Mouse (Mus musculus): ENCODE results near the gene Smarca2. TPM values are rescaled to one million over a fixed set of nuclear protein-coding genes. Genes with fewer than 3 reads are reported as not detected.
"Not testable (repeated sequence)": the region's sequence is repeated elsewhere in the genome, so short reads cannot be mapped to it uniquely, and the experiment has no call there.

Gene Smarca2
- polyA plus RNA-seq, 1 experiment from 2014 or later, result 158 TPM

DNA sequence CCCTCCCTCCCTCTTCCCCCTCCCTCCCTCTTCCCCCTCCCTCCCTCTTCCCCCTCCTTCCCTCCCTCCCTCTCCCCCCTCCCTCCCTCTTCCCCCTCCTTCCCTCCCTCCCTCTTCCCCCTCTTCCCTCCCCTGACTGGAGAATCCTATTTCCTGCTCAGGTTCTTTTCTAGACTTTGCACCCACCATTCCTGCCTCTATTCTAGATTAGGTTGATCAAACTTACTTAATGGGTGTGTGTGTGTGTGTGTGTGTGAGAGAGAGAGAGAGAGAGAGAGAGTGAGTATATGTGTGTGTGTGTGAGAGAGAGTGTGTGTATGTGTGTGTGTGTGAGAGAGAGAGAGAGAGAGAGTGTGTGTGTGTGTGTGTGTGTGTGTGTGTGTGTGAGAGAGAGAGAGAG lies 66.6 kb downstream of the Smarca2 start:
- H3K9ac ChIP-seq; H3K4me1 ChIP-seq; H3K36me3 ChIP-seq (replicated peaks); H3K27ac ChIP-seq; H3K27me3 ChIP-seq (replicated peaks); H3K4me2 ChIP-seq; H3K4me3 ChIP-seq; ATAC-seq (replicated peaks); H3K9me3 ChIP-seq: not testable (repeated sequence)

DNA sequence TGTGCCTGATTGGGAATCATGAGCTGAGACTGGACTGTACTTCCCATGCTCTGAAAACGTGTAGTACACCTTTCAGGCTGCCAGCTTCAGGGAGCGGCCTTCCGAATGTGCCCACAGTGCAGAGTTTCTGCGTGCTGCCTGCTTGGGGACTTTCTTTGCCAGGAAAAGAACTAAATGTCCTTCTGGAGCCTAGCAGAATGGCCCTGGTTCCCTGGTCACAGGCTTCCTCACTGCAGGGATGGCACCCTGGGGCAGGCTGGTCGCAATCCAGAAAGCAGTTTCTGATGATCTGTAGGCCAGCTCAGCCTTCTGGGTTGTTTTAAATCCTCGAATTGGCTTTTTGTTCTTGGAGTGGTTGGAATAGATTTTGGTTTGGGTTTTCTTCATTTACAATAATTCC lies 71.1 kb downstream of the Smarca2 start:
- H3K4me3 ChIP-seq, result no peak overlapping the region
- 48% methylated on average over 6 of the region's 6 CpGs for WGBS
- peak overlapping the region; percentile 17; the same call in 1 of the 2 replicates for H3K27ac ChIP-seq
- no peak overlapping the region for H3K4me2 ChIP-seq
- H3K4me1 ChIP-seq, result peaks cover 10% of the 10 kb centered on the region
- H3K9me3 ChIP-seq, result no peaks in the 10 kb centered on the region
- H3K36me3 ChIP-seq (replicated peaks), result no peaks in the 10 kb centered on the region
- no peak for ATAC-seq (replicated peaks)
- no peaks in the 10 kb centered on the region for H3K27me3 ChIP-seq (replicated peaks)
- no peak overlapping the region for H3K9ac ChIP-seq

DNA sequence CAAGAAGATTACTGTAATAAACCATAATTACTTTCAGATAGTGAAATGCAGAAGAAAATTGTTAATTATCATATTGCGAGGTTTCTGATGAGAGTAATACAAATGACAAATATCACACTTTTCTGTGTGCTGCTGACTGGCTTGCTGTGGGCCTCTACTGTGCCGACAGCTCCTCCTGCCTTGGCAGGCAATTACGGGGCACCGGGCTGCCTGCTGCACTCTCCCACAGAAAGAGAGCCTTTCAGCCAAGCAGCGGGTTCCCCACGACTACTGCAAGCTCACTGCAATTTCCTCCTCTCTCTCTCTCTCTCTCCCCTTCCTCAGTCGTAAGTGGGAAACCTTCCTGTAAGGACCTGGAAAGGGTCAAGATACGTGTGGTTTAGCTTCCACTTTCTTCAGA lies 73.7 kb downstream of the Smarca2 start:
- Histone ChIP-seq H3K4me3 (no peak overlapping the region), H3K4me2 (no peak overlapping the region), H3K36me3 (replicated peaks) (0 out of 2 replicates have a peak, but pooled peaks cover 10% of the 10 kb centered on the region), H3K27me3 (replicated peaks) (no peaks in the 10 kb centered on the region), H3K27ac (0 out of 2 replicates have a peak overlapping the region, but pooled peaks have one; percentile 1), H3K9ac (no peak overlapping the region), H3K9me3 (no peaks in the 10 kb centered on the region), H3K4me1 (peaks cover 10% of the 10 kb centered on the region)
- 47% methylated on average over 8 of the region's 8 CpGs for WGBS
- ATAC-seq (replicated peaks), result peak; percentile 45; the same call in 1 of the 2 replicates

DNA sequence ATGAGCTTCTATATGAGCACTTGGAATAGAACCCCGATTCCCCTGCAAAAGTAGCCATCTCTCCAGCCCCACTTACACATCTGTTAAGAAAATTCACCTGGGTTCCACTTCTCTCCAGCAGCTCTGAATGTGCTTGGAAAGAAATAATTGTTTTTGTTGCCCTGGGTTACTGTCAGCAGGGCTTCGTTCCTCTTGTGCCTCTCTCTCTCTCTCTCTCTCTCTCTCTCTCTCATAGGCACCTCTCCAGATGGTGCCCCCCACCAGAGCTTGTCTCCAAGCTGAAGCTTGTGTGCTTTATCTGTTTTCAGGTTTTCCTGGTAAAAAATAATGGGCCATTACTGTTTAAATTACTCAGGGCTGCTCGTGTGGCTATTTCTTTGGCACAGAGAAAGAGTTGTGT lies 74.8 kb downstream of the Smarca2 start:
- H3K4me3 ChIP-seq, result no peak overlapping the region
- H3K9me3 ChIP-seq, result no peaks in the 10 kb centered on the region
- H3K27me3 ChIP-seq (replicated peaks), result no peaks in the 10 kb centered on the region
- peak overlapping the region; percentile 2; the same call in 1 of the 2 replicates for H3K27ac ChIP-seq
- no peak overlapping the region for H3K4me2 ChIP-seq
- WGBS, result 33% methylated on average over 3 of the region's 3 CpGs
- peaks cover 10% of the 10 kb centered on the region for H3K4me1 ChIP-seq
- no peak overlapping the region for H3K9ac ChIP-seq
- 0 out of 2 replicates have a peak, but pooled peaks cover 10% of the 10 kb centered on the region for H3K36me3 ChIP-seq (replicated peaks)
- no peak; the same call in 1 of the 2 replicates for ATAC-seq (replicated peaks)

DNA sequence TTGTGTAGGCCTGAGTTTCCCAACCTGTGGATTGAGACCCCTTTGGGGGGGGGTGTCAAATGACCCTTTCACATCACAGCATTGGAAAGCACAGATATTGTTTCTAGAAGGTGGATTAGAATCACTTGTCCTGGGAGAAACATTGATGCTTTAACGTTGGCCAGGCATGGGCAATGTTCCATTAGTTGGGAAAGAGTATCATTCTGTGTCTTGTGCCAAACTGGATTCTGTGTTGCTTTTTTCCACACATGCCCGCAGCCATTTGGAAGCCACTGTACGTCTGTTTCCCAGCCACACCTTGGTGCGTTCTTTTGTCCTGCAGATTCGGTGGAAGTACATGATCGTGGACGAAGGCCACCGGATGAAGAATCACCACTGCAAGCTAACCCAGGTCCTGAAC lies 76.7 kb downstream of the Smarca2 start:
- Histone ChIP-seq H3K9ac (no peak overlapping the region), H3K4me1 (peaks cover 7% of the 10 kb centered on the region; the same call in 1 of the 2 replicates), H3K27me3 (replicated peaks) (no peaks in the 10 kb centered on the region), H3K27ac (no peak overlapping the region), H3K4me3 (no peak overlapping the region), H3K9me3 (no peaks in the 10 kb centered on the region), H3K36me3 (replicated peaks) (peaks cover 14% of the 10 kb centered on the region; the same call in 1 of the 2 replicates), H3K4me2 (no peak overlapping the region)
- WGBS, result 95% methylated on average over 8 of the region's 8 CpGs
- no peak for ATAC-seq (replicated peaks)

DNA sequence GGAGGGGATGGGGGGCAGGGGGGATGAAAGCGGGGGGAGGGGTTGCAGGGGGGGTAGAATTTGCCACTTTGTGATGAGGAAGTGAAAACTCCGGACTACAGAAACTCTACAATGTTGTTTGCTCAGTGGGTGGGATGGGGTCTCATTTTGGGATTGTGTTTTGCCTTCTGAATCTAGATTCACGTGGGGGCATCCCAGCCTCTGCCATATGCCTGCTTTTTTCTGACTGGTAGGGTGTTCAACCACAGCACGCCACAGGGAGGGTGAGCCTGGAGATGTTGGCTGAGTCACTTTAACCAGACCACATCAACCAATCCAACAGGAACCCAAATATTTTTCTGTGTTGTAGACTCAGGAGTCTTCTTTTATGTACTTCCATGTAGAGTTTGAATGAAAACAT lies 77.3 kb downstream of the Smarca2 start:
- Histone ChIP-seq H3K4me3 (no peak overlapping the region), H3K27me3 (replicated peaks) (no peaks in the 10 kb centered on the region), H3K4me1 (peaks cover 7% of the 10 kb centered on the region; the same call in 1 of the 2 replicates), H3K36me3 (replicated peaks) (peaks cover 14% of the 10 kb centered on the region; the same call in 1 of the 2 replicates), H3K4me2 (no peak overlapping the region), H3K27ac (no peak overlapping the region), H3K9ac (no peak overlapping the region), H3K9me3 (no peaks in the 10 kb centered on the region)
- 87% methylated on average over 4 of the region's 4 CpGs for WGBS
- ATAC-seq (replicated peaks), result no peak

DNA sequence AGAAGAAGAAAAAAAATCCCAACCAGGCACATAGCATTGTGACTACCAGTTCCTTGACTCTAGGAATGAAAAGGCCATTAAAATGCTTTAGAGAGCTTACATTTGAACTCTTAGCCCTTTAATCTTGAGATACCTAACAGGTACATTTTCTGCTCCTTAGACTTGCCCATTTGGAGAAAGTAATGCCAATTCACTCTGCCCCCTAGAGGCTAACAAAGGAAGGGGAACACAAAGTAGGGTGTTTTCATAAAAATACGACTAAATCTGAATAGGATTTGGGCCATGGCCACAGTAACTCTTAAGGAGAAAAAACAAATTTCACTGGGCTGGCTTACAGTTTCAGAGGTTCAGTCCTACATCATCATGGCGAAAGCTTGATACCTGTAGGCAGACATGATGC lies 77.9 kb downstream of the Smarca2 start:
- peaks cover 7% of the 10 kb centered on the region; the same call in 1 of the 2 replicates for H3K4me1 ChIP-seq
- no peak overlapping the region for H3K4me2 ChIP-seq
- no peaks in the 10 kb centered on the region for H3K27me3 ChIP-seq (replicated peaks)
- no peak overlapping the region for H3K27ac ChIP-seq
- H3K4me3 ChIP-seq, result no peak overlapping the region
- peaks cover 14% of the 10 kb centered on the region; the same call in 1 of the 2 replicates for H3K36me3 ChIP-seq (replicated peaks)
- H3K9ac ChIP-seq, result no peak overlapping the region
- H3K9me3 ChIP-seq, result no peaks in the 10 kb centered on the region
- WGBS, result 88% methylated on average over 2 of the region's 2 CpGs
- no peak for ATAC-seq (replicated peaks)

DNA sequence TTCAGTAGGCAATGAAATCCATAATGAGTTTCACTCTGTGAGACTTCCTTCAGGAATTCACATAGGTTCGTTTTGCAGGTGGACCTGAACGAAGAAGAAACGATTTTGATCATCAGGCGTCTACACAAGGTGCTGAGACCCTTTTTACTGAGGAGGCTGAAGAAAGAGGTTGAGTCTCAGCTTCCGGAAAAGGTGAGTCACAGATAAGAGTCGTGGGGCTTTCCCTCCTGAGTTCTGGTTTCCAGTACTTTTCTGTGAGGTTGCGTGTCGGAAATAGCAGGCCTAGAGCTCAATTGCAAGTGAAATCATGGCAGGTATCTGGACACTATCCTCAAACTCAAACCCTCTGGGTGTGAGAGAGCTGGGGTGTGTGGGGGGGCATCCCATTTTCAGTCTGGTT lies 78.9 kb downstream of the Smarca2 start:
- WGBS, result 94% methylated on average over 8 of the region's 8 CpGs
- H3K9ac ChIP-seq, result no peak overlapping the region
- H3K36me3 ChIP-seq (replicated peaks), result peaks cover 14% of the 10 kb centered on the region; the same call in 1 of the 2 replicates
- H3K4me3 ChIP-seq, result no peak overlapping the region
- no peak overlapping the region for H3K27ac ChIP-seq
- no peaks in the 10 kb centered on the region for H3K27me3 ChIP-seq (replicated peaks)
- no peak overlapping the region for H3K4me2 ChIP-seq
- H3K4me1 ChIP-seq, result peaks cover 7% of the 10 kb centered on the region; the same call in 1 of the 2 replicates
- no peak for ATAC-seq (replicated peaks)
- no peaks in the 10 kb centered on the region for H3K9me3 ChIP-seq

DNA sequence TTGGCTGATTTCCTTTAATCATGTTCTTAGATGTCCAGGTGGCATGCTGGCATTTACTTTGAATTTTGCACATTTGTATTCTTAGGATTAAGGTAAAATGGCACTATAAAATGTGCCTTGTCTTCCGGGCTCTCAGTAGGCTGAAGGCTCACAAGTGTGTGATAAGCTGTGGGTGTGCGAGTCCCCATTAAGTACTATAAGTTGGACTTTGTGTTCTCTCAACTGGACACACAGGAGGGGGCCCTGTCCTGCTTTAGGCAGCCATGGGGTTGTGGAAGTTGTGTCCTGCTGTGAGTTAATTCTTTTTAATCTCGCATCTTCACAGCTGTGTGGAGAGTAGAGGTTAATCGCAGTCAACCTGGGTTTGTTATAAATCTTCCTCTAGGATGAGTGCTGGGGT lies 85.7 kb downstream of the Smarca2 start:
- WGBS, result 31% methylated on average over 4 of the region's 4 CpGs

DNA sequence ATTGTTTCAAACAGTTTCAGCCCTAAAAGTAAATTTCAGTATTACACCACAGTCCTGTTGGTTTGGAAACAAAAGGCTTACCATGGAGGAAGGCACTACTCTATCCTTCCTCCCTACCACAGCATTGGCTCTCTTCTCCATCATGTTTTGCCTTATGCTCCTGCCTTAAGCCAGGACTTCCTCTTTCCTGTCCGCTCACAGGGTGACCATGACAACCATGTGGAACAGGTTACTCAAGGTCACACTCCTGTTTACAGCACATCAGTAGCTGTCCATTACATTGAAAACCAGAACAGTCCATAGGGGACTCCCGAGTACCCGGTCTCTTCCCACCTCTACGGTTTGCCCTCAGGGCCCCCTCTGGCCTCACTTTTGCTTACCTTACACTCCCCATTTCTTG lies 92.3 kb downstream of the Smarca2 start:
- H3K27ac ChIP-seq, result no peak overlapping the region
- no peaks in the 10 kb centered on the region for H3K4me1 ChIP-seq
- no peaks in the 10 kb centered on the region for H3K27me3 ChIP-seq (replicated peaks)
- H3K9ac ChIP-seq, result no peak overlapping the region
- no peak overlapping the region for H3K4me3 ChIP-seq
- no peaks in the 10 kb centered on the region for H3K9me3 ChIP-seq
- ATAC-seq (replicated peaks), result no peak
- WGBS, result 81% methylated on average over 4 of the region's 4 CpGs
- peaks cover 15% of the 10 kb centered on the region; the same call in 1 of the 2 replicates for H3K36me3 ChIP-seq (replicated peaks)
- H3K4me2 ChIP-seq, result no peak overlapping the region

More for the DNA sequence above, 85.7 kb downstream of the Smarca2 start:
- no peak overlapping the region for H3K4me2 ChIP-seq
- no peak overlapping the region for H3K9ac ChIP-seq
- H3K27ac ChIP-seq, result no peak overlapping the region
- no peaks in the 10 kb centered on the region for H3K9me3 ChIP-seq
- H3K4me1 ChIP-seq, result no peaks in the 10 kb centered on the region
- no peaks in the 10 kb centered on the region for H3K36me3 ChIP-seq (replicated peaks)
- no peak for ATAC-seq (replicated peaks)
- H3K4me3 ChIP-seq, result no peak overlapping the region
- H3K27me3 ChIP-seq (replicated peaks), result no peaks in the 10 kb centered on the region

DNA sequence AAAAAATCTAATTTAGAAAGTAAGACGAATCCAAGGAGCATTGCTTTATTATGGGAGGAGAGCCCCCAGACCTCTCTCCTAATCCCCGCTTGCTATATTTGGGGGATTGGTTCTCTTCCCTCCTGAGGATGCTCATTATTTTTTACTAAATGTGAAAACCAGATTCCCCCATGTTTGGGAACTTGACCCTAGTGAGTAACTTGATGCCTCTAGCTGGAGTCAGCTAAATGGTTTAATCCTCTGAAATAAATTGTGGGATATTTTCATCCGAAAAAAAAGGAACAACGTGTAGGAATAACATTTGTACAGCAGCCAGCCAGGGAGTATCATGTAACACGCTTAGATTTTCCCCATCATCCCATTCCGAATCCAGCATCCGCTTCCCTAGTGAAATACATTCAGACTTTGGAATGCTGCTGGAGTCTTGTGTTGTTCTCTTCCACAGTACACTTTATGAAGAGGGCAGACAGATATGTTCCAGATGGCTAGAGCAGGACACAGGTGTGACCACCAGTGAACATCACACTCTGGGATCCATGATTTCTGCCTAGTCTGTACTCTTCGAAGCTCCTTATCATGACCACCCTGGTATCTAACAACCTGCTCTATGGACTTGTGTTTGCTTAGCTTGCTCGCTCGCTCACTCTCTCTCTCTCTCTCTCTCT lies 99.8 kb downstream of the Smarca2 start:
- no peak overlapping the region for H3K4me2 ChIP-seq
- no peak overlapping the region for H3K9ac ChIP-seq
- H3K4me3 ChIP-seq, result no peak overlapping the region
- no peaks in the 10 kb centered on the region for H3K9me3 ChIP-seq
- 0 out of 2 replicates have a peak, but pooled peaks cover 8% of the 10 kb centered on the region for H3K36me3 ChIP-seq (replicated peaks)
- no peak for ATAC-seq (replicated peaks)
- 82% methylated on average over 10 of the region's 10 CpGs for WGBS
- H3K4me1 ChIP-seq, result no peaks in the 10 kb centered on the region
- no peaks in the 10 kb centered on the region for H3K27me3 ChIP-seq (replicated peaks)
- no peak overlapping the region for H3K27ac ChIP-seq

DNA sequence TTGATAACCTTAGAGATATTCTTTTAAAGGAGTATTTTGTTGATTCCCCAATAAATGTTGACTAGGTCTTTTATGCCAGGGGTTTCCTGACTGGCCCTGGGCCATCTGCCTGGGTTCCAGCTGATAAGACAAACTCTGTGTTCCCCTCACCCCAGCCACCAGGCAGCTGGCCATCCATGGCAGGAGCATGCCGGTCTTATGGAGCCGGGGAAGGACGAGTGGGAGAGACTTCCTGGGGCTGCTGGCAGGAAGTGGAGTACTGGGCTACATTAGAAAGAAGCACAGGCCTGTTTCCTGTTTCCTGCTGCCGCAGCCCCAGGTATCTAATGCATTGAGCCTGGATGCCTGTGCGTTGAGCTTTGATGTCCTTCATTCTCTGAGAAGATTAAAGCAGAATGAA lies 102.1 kb downstream of the Smarca2 start:
- Histone ChIP-seq H3K4me2 (no peak overlapping the region), H3K9ac (no peak overlapping the region), H3K36me3 (replicated peaks) (no peaks in the 10 kb centered on the region), H3K9me3 (no peaks in the 10 kb centered on the region), H3K27me3 (replicated peaks) (no peaks in the 10 kb centered on the region), H3K27ac (no peak overlapping the region), H3K4me3 (no peak overlapping the region), H3K4me1 (no peaks in the 10 kb centered on the region)
- 61% methylated on average over 5 of the region's 5 CpGs for WGBS
- no peak for ATAC-seq (replicated peaks)

DNA sequence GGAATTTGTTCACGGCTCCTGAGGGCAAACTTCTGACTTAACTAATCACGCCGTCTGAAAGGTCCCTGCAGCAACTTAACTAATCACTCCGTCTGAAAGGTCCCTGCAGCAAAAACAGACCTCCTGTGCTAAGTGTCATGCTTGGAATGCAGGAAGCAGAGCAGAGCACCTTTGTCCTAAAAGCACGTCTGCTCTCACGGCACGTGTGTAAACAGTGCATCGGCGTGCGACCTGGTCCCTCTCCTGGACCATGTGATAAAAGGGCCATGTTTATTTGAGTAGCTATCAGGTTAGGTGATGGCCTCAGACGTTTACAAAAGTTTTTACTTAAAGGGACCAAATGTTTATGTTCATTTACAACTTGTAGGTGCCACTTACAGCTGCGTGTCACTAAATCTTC lies 104.2 kb downstream of the Smarca2 start:
- Histone ChIP-seq H3K9ac (no peak overlapping the region), H3K4me2 (no peak overlapping the region), H3K27ac (no peak overlapping the region), H3K4me1 (no peaks in the 10 kb centered on the region), H3K9me3 (no peaks in the 10 kb centered on the region), H3K36me3 (replicated peaks) (0 out of 2 replicates have a peak, but pooled peaks cover 4% of the 10 kb centered on the region), H3K27me3 (replicated peaks) (no peaks in the 10 kb centered on the region), H3K4me3 (no peak overlapping the region)
- ATAC-seq (replicated peaks), result no peak
- 75% methylated on average over 12 of the region's 12 CpGs for WGBS

Measured in midbrain, embryonic 15.5 days (tissue).